Mouse (Mus musculus) kidney, adult 2 months (tissue): ENCODE data around the gene Oaf.

Experiments
- CTCF ChIP-seq: fragments of 200-500 bp; conservative IDR thresholded peaks from 2 replicates; pipeline ENCODE4 v1.5.1; 2011; ENCODE audit warnings: low read depth, mild to moderate bottlenecking, control low read depth, low read length, moderate library complexity, mixed read lengths; ENCODE audit not compliant: insufficient read depth, insufficient read length
- POLR2A ChIP-seq: fragments of 200-500 bp; IDR thresholded peaks from one replicate; pipeline ENCODE4 v1.6.1; 2011; ENCODE audit warnings: low read depth, low read length, control low read depth

DNA sequence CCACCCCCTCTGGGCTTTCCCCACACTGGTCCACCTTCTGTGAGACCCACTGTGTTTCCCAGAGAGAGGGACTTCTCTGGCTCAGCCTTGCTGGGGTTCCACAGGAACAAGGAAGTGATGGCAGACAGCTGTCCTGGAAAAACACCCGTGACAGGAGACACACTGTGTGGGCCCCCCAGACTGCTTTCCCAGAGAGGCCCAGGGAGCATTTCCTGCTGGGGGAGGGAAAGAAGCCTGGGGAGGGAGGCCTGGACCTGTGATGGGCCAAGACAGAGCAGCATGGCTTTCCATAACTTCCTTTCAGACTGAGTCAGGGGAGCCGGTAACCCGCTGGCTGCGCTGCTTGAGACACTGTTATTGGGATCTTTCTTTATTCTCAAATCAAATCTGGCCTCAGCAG is 8.8 kb downstream of the Oaf start:
- no peak for TF ChIP-seq CTCF
- TF ChIP-seq POLR2A = no peak
